Mouse (Mus musculus) adrenal gland, adult 18-20 months (tissue): ENCODE results near the gene Gm10681. TPM values are rescaled to one million over a fixed set of nuclear protein-coding genes. Genes with fewer than 3 reads are reported as not detected.
"Not testable (repeated sequence)": the region's sequence is repeated elsewhere in the genome, so short reads cannot be mapped to it uniquely, and the experiment has no call there.

Experiments used
- DNase-seq, 2 experiments: peaks; one replicate each; pipeline ENCODE4 v3.0.0; 2021 to 2022; ENCODE audit warnings: low spot score in 2 of 2
- total RNA-seq, 2 experiments: library from RNA; stranded (reverse); gene quantifications; 1 replicate in 1 of 2; 2 replicates in 1 of 2; pipeline ENCODE4 v1.2.3; 2021

Gm10681 gene
- total RNA-seq, 2 experiments from 2014 or later, result not detected

- DNase-seq, result not testable (repeated sequence)
These were observed 65.8 kb downstream of the Gm10681 start for GRCm38 (mm10) chr3:98522779-98523178.

GRCm38 (mm10) chr3:98510414-98510813 lies 78.2 kb downstream of the Gm10681 start, which contains the start of gene Hsd3b4:
TSS of gene Hsd3b4 (minus strand) at chr3:98510514.
- DNase-seq, result not testable (repeated sequence)

GRCm38 (mm10) chr3:98507229-98507628 lies 81.4 kb downstream of the Gm10681 start:
- DNase-seq, result not testable (repeated sequence)

Other genes starting within 250 kb of the Gm10681 start
- gene Phgdh, start 248.8 kb downstream of the Gm10681 start, total RNA-seq, result 10 to 100 TPM in 1 of 2 experiments, 1 to 10 TPM in 1; 9.5 to 30.8 TPM
- gene Zfp697, start 206.3 kb downstream of the Gm10681 start, total RNA-seq, result 1 to 10 TPM; 3.8 to 5.9 TPM
- gene Gm4450, start 131.7 kb downstream of the Gm10681 start, total RNA-seq, result not detected
- gene Hsd3b4, start 78.3 kb downstream of the Gm10681 start, total RNA-seq, result not detected
- not detected for gene Hsd3b5, start 41.4 kb upstream of the Gm10681 start, total RNA-seq
- gene Hsd3b2, start 135.7 kb upstream of the Gm10681 start, total RNA-seq, result not detected
- gene Hsd3b3, start 174.3 kb upstream of the Gm10681 start, total RNA-seq, result not detected
- 100 to 1,000 TPM in 1 of 2 experiments, 10 to 100 TPM in 1; 78.7 to 201 TPM for gene Hsd3b6, start 225.6 kb upstream of the Gm10681 start, total RNA-seq